Mouse (Mus musculus) CD4-positive naive resting alpha-beta T cell, adult 76 days (primary cell): ENCODE data around the gene Hnrnpc. TPM values are rescaled to one million over a fixed set of nuclear protein-coding genes. Genes with fewer than 3 reads are reported as not detected.

ENCODE experiments used
- total RNA-seq: library from RNA; stranded (reverse); gene quantifications from one replicate; pipeline ENCODE4 v1.2.4, GENCODE M21; 2023

Hnrnpc gene
- total RNA-seq: 508 TPM

DNA sequence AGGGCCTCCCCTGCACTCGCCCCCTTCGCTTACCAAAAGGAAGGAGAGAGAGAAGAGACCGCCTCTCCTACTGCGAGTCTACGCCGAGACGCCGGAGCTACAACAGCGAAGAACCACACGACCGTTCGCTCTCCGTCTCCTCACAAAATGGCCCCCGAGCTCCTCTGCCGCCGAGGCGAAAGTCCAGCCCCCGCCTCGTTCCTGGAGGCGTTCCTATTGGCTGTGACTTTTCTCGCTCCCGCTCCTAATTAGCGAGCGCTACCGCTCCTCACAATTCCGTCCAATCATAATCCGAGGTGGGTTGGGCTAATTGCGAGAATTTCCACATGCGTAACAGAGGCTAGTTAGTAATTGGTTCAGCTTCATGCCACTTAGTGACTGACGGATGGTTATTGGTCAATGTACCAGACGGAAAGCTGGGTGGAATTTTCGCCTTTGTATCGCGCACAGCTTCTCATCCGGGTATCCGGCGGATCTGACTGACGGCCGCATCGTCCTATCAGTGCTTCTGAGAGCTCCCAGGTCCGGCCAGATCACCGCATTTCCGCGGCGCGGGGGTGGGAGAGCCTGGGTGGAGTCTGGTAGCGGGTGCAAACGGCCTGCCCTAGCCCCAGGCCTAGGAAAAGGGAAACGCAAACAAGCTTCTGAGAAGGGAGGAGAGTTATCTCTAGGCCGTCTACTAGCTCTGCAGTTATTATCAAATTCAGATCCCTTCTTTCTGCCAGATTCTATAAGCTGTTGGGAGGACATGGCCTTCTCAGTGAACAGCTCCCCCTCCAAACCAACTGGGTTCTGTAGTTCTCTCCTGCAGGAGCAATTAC, at the start of gene Hnrnpc:
Hnrnpc (minus strand) TSS at position 173 of the 821 bp plus-strand sequence.

GRCm38 (mm10) chr14:52110346-52110745, 6.5 kb upstream of the Hnrnpc start, which contains the start of gene Rpgrip1:
TSS of gene Rpgrip1 (plus strand) at chr14:52110704.

DNA sequence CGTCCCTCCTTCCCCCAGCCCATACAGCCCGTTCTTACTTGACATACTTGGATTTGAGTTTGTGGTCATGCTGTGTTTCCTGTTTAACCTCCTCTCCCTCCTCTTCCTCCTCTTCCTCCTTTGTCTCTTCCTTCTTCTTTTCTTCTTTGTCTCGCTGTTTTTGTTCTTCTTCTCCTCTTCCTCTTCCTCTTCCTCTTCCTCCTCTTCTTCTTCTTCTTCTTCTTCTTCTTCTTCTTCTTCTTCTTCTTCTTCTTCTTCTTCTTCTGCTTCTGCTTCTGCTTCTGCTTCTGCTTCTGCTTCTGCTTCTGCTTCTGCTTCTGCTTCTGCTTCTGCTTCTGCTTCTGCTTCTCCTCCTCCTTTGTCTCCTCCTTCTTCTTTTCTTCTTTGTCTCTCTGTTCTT, 61.5 kb downstream of the Hnrnpc start, which contains the start of gene Olfr221:
Olfr221 (minus strand) TSS at position 101 of the 400 bp plus-strand sequence.

Other genes starting within 250 kb of the Hnrnpc start
- gene Mettl17, start 219.2 kb downstream of the Hnrnpc start, total RNA-seq: 51.4 TPM
- 0.67 TPM for gene Slc39a2, start 211.1 kb downstream of the Hnrnpc start, total RNA-seq
- 12.7 TPM for gene Ndrg2, start 189.9 kb downstream of the Hnrnpc start, total RNA-seq
- gene Tppp2, start 185.6 kb downstream of the Hnrnpc start, total RNA-seq: not detected
- gene Rnase13, start 181.3 kb downstream of the Hnrnpc start, total RNA-seq: not detected
- 0.70 TPM for gene Arhgef40, start 119.3 kb downstream of the Hnrnpc start, total RNA-seq
- not detected for gene Tmem253, start 88.4 kb downstream of the Hnrnpc start, total RNA-seq
- gene Zfp219, start 83.3 kb downstream of the Hnrnpc start, total RNA-seq: 12.9 TPM
- gene Olfr221, start 61.6 kb downstream of the Hnrnpc start, total RNA-seq: not detected
- gene Rpgrip1, start 6.7 kb upstream of the Hnrnpc start, total RNA-seq: 16.8 TPM
- 67.1 TPM for gene Supt16, start 93.4 kb upstream of the Hnrnpc start, total RNA-seq
- gene Chd8, start 153.8 kb upstream of the Hnrnpc start, total RNA-seq: 241 TPM
- gene Tox4, start 175.1 kb upstream of the Hnrnpc start, total RNA-seq: 112 TPM
- gene Rab2b, start 175.5 kb upstream of the Hnrnpc start, total RNA-seq: 16.2 TPM
- gene Mettl3, start 201.1 kb upstream of the Hnrnpc start, total RNA-seq: 67.4 TPM
- gene Sall2, start 224.7 kb upstream of the Hnrnpc start, total RNA-seq: 3.6 TPM